Mouse (Mus musculus): ENCODE measurements around the gene Atad5.

DNA sequence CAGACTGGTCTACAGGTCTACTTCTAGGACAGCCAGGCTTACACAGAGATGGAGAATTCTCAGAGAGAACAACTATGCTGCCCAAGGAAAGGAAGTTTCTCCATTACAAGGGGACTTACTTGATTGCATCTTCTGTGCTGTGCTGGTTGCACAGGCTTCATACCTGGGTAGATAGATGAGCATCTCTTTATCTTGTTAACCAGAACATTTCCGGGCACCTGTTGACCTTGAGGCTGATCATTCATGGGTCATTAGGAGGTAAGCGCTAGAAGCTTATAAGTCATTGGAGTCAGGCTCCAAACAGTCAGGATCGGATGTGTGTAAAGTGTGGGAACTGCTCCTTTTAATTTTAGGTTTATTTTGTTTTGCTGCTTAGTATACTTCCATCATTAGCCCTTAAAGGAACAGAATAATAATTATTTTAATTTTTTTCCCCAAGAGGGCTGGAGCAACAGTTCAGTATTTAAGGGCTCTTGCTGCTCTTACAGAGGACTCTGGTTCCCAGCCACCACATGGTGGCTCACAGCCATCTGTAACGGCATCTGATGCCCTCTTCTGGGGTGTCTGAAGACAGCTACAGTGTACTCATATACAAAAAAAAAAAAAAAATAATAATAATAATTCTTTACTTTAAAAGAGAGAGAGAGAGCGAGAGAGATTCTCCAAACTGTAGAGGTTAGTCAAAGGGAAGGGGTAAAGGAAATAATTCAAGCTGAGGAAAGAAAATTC, 92.0 kb downstream of the Atad5 start:
- no peak for TF ChIP-seq CTCF (IDR thresholded peaks at IDR 0.05; ENCODE audit: insufficient read depth, low read depth, low read length)
- no peak for TF ChIP-seq POLR2A (IDR thresholded peaks at IDR 0.05; ENCODE audit: insufficient read depth, low read depth, low read length)

Data from olfactory bulb, adult 2 months (tissue).